Mouse (Mus musculus): ENCODE data around the gene Ppp1r1a.

Ppp1r1a gene

DNA sequence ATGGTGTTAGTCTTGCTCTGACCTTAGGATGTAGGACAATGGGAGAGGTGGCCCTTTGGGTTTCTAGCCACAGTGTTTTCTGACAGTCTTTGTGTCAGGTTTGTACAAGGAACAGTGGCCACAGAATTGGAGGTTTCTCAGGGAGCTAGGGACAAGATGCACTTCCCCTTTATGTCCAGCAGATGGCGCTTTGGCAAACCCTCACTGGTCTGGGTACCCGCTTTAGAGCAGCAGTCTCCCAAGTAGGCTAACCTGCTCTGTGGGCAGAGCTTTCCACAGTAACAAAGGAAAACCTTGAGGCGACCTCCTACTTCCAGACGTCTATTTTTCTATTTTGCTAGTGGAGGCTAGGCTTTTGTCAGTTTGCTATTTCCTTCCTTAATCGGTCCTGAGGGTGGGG, 7.4 kb downstream of the Ppp1r1a start:
- DNase-seq (ENCODE audit: low read depth, low spot score): peak; percentile 57
- Histone ChIP-seq H3K36me3 (ENCODE audit: control insufficient read depth, insufficient read depth, low read length, poor library complexity, severe bottlenecking) (no peaks in the 10 kb centered on the region), H3K27me3 (ENCODE audit: control insufficient read depth, insufficient read depth, low read length, poor library complexity, severe bottlenecking) (no peaks in the 10 kb centered on the region)

DNA sequence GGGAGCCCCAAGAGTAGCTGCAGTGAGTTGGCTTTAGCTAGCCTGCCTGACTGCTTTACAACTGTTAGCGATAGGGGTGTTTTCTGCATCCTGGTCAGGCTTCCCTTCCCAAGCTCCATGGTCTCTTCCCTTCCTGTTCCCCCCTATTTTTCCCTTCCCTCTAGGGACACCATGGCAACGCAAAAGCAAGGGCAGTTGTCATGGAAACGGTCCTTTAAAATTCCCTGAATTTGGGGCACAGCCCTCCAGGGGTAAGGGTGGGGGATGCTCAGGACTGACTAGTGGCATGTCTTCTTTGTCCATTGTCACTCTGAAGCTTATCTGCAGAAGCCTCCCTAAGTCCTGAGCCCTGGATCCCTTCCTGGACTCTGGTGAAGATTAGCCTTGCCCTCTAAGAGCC, 14.6 kb downstream of the Ppp1r1a start:
- DNase-seq (ENCODE audit: low read depth, low spot score): no peak
- H3K27me3 ChIP-seq (ENCODE audit: control insufficient read depth, insufficient read depth, low read length, poor library complexity, severe bottlenecking): no peaks in the 10 kb centered on the region
- no peaks in the 10 kb centered on the region; the same call in none of the 2 replicates for H3K36me3 ChIP-seq (ENCODE audit: control insufficient read depth, insufficient read depth, low read length, poor library complexity, severe bottlenecking)

DNA sequence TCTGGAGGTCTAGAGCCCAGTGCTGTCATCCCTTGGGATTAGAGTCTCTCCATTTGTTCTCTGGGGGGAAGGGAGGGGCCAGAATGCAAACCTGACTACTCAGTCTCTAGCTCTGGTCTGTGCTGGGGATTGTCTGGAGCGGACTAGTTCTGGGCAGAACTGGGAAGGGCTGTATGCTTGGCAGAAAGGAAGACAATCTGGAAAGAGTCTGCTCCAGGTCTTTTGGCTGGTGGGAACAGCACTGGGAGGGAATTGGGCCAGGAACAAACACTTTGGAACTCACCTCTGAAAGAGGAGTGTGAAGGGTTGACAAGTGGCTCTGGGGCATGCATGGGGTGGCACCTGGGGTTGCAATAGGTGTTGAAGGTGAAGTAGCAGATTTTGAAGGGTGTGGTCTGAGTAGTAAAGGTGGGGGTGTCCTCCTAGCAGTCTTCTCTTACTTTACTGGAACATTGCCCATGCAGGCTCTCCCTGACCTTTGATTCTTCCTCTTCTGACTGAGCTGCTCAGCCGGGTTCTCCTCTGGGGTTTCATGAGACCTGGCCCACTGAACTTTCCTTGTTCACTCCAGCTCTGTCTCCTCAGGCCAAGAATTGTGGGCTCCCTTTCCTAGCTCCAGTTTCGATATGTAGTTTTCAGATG, 15.2 kb downstream of the Ppp1r1a start:
- H3K27me3 ChIP-seq (ENCODE audit: control insufficient read depth, insufficient read depth, low read length, poor library complexity, severe bottlenecking): no peaks in the 10 kb centered on the region
- DNase-seq (ENCODE audit: low read depth, low spot score): no peak
- H3K36me3 ChIP-seq (ENCODE audit: control insufficient read depth, insufficient read depth, low read length, poor library complexity, severe bottlenecking): no peaks in the 10 kb centered on the region; the same call in none of the 2 replicates

DNA sequence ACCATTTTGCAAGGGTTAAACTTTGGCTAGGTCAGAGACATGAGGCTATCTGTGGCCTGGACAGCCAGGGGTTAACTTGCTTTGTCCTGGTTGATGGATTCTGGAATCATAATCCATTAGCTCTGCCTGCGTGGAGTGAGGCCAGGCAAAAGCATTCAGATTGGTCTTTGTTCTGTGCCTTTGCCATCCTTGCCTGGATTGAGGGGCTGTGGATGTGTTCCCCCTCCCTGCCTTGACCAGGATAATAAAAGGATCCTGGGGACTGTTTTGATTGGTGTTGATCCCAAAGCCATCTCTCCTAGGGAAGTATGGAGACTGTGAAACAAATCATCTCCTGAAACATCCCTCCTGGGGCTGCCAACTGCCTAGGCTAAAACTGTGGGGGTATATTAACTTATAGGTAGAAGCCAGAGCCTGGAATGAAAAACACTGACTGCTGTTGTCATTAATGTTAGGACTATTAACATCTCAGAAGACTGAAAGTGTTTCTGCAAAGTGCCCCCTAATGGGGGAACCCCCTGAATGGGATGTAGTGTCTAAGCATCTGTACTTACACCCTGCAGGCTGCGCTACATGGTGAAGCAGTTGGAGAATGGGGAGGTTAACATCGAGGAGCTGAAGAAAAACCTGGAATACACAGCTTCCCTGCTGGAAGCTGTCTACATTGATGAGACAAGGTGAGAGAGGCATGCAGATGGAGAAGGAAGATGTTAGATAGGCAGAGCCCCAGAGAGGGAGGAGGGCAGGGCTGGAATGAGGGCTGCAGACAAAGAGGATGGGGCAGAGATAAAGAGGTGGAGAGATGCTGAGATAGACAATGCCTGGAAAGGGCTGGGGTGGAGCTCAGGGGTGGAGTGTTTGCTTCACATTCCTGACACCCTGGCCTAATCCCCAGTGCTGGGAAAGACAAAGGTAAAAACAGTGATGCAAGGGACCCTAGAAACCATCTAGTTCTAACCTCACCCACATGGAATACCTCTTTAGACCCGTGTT, 18.1 kb downstream of the Ppp1r1a start:
- Histone ChIP-seq H3K36me3 (ENCODE audit: control insufficient read depth, insufficient read depth, low read length, poor library complexity, severe bottlenecking) (no peaks in the 10 kb centered on the region; the same call in none of the 2 replicates), H3K27me3 (ENCODE audit: control insufficient read depth, insufficient read depth, low read length, poor library complexity, severe bottlenecking) (no peaks in the 10 kb centered on the region)
- DNase-seq (ENCODE audit: low read depth, low spot score): no peak

DNA sequence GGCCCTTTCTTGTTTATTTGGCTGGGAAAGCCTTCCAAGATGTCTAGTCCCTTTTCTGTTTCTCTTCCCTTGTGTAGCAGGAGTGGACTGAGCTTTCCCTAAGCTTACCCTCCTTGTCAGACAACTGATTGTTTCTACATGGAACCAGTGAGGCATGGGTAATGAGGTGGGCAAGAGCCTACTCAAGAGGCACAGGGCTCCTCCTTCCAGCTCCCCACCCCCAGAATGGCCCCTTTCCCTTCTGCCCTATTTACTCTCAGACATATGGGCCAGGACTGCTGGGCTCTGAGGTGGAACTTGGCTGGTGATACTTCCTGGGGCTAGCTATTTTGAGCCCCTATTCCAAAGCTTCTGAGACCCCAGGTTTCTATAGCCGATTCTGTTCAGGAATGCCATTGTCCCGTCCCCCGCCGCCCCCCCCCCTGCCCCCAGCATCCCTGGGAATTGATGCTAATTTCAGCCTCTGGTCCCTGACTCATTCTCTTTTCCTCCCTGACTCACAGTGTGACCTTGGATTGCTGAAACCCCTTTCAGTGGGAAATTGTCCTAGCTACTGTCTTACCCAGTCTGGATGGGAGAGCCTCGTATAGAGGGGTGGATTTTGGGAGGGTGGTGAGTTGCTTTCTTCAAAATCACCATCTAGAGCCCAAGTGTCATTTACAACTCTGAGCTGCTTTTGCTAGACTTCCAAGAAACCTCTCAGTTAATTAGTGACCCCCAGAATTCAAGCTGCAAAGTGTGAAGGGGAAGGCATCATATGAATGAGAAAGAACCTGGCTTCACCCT, 19.0 kb downstream of the Ppp1r1a start:
- DNase-seq (ENCODE audit: low read depth, low spot score): no peak
- no peaks in the 10 kb centered on the region for H3K27me3 ChIP-seq (ENCODE audit: control insufficient read depth, insufficient read depth, low read length, poor library complexity, severe bottlenecking)
- H3K36me3 ChIP-seq (ENCODE audit: control insufficient read depth, insufficient read depth, low read length, poor library complexity, severe bottlenecking): no peaks in the 10 kb centered on the region; the same call in 1 of the 2 replicates

DNA sequence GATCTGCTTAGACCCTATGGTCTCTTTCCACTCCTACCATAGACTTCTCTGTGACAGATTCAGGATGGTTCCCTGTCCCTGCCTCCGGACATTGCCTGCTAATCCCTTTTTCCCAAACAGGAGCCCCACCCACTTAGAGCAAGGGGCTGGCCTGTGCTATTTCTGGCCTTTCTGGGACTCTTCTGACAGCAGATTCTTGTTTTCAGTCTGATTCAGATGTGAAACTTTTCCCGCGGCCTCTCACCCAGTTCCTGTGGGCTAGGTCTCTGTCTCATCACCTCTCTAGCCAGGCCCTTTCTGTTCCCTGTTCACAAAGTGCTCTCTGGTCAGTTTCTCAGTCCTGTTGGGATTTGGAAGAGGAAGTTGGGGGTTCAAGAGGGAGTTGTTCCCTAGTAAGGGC, 22.9 kb downstream of the Ppp1r1a start:
- H3K36me3 ChIP-seq (ENCODE audit: control insufficient read depth, insufficient read depth, low read length, poor library complexity, severe bottlenecking): no peaks in the 10 kb centered on the region; the same call in 1 of the 2 replicates
- no peaks in the 10 kb centered on the region for H3K27me3 ChIP-seq (ENCODE audit: control insufficient read depth, insufficient read depth, low read length, poor library complexity, severe bottlenecking)
- no peak for DNase-seq (ENCODE audit: low read depth, low spot score)

DNA sequence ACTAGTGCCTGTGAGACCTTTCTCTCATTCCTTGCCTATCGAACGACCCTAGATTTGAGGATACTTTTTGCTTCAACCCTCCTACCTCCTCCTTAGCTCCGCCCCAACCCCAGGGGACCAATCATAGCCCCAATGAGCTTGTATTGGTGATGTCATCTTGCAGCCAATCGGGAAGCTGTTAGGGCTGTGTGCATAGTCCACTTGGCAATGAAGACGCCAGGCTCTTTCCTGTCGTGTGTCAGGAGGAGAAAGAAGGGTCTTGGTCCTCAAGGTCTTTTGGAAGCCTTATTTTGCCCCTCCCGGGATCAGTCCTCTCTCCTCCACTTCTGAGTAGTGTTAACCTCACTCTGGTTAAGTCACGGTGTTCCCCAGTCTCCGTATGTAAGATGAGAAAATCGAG, 23.7 kb downstream of the Ppp1r1a start:
- no peaks in the 10 kb centered on the region for H3K27me3 ChIP-seq (ENCODE audit: control insufficient read depth, insufficient read depth, low read length, poor library complexity, severe bottlenecking)
- DNase-seq (ENCODE audit: low read depth, low spot score): peak; percentile 40
- H3K36me3 ChIP-seq (ENCODE audit: control insufficient read depth, insufficient read depth, low read length, poor library complexity, severe bottlenecking): no peaks in the 10 kb centered on the region

DNA sequence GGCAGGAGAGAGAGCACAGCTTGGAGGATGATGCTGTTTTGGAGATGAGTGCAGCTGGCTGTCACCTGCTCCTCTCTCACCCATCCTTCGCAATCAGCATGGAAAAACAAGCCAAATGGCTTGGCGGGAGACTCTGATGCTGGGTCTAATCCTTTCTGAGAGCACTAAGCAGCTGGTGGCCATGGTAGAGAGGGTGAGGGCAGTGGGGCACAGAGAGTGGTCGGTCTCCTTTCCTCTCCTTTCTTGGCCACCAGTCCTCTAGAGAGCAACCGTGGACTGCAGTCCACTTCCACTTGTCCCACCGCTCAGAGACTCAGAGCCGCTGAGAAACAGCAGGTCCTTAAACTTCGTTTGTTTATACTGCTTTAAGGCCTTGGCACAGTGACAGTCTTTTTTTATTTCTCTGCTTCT, 24.2 kb downstream of the Ppp1r1a start:
- no peaks in the 10 kb centered on the region for H3K36me3 ChIP-seq (ENCODE audit: control insufficient read depth, insufficient read depth, low read length, poor library complexity, severe bottlenecking)
- DNase-seq (ENCODE audit: low read depth, low spot score): no peak
- no peaks in the 10 kb centered on the region for H3K27me3 ChIP-seq (ENCODE audit: control insufficient read depth, insufficient read depth, low read length, poor library complexity, severe bottlenecking)

DNA sequence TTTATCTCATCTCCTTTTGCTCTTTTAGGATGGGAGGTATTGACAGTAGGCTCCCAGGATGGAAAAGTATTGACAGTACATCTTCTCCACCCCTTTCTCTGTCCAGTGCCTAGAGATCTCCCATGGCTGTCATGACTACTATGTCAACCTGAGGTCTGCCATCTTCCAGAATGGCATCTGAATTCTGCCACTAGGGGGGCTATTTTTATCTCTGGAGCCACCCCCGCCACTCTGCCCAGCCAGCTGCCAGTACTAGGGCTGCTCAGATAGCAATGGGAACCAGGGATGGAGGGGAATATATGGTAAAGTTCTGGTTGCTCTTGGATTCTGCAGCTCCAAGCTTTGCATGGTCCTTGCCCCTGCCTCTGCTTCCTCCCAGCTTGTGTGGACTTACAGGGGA, 26.2 kb downstream of the Ppp1r1a start:
- no peaks in the 10 kb centered on the region for H3K36me3 ChIP-seq (ENCODE audit: control insufficient read depth, insufficient read depth, low read length, poor library complexity, severe bottlenecking)
- no peak for DNase-seq (ENCODE audit: low read depth, low spot score)
- no peaks in the 10 kb centered on the region for H3K27me3 ChIP-seq (ENCODE audit: control insufficient read depth, insufficient read depth, low read length, poor library complexity, severe bottlenecking)

DNA sequence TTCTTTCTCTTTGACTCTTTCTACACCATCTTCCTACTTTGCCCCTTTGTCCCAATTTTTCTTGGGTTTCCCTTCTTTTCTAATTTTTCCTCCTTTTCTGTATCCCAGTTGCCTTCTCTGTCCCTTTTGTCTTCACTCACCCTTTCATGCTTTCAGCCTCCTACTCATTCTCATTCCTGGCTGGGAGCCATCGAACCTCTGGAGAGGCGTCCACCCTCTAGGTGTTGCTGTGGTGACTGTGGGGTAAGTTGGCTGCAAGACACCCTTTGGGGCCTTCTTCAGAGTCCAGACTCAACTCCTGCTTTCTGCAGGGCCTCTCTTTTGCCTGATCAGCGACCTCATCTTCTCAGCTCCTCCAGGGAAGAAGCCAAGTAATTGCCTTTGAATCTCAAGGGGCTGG, 28.5 kb downstream of the Ppp1r1a start:
- Histone ChIP-seq H3K36me3 (ENCODE audit: control insufficient read depth, insufficient read depth, low read length, poor library complexity, severe bottlenecking) (no peaks in the 10 kb centered on the region), H3K27me3 (ENCODE audit: control insufficient read depth, insufficient read depth, low read length, poor library complexity, severe bottlenecking) (no peaks in the 10 kb centered on the region)
- DNase-seq (ENCODE audit: low read depth, low spot score): no peak

DNA sequence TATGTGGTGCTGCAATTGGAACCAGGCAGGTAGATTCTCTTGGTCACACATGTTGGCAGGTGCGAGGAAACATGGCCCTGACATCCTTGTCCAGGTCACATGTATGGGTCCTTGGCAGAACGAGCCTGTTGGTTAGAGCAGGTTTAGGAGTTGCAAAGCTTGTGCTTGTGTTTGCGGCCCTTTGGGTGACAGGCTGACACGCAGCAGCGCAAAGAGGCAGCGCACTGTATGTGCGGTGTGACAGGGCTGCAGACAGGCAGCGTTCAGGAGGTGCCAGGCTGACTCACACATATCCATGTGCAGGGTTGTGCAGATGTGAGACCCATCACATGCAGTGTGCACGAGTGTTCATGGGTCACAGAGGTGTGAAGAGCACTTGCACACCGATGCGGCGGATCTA, 34.1 kb downstream of the Ppp1r1a start:
- no peaks in the 10 kb centered on the region; the same call in 1 of the 2 replicates for H3K36me3 ChIP-seq (ENCODE audit: control insufficient read depth, insufficient read depth, low read length, poor library complexity, severe bottlenecking)
- H3K27me3 ChIP-seq (ENCODE audit: control insufficient read depth, insufficient read depth, low read length, poor library complexity, severe bottlenecking): no peaks in the 10 kb centered on the region
- DNase-seq (ENCODE audit: low read depth, low spot score): no peak

DNA sequence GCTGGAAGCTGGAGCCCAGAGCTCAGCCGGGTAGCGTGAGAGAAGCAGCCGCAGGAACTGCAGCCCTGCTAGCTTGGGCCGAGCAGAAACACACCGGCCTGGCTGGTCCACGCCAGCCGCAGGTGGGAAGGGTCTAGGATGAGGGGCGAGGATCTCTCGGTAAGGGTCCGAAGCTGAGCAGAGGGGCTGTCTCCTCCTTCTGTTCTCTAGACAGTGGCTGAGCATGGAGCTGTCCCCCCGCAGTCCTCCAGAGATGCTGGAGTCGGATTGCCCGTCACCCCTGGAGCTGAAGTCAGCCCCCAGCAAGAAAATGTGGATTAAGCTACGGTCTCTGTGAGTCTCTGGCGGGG, 34.6 kb downstream of the Ppp1r1a start:
- DNase-seq (ENCODE audit: low read depth, low spot score): no peak
- H3K36me3 ChIP-seq (ENCODE audit: control insufficient read depth, insufficient read depth, low read length, poor library complexity, severe bottlenecking): no peaks in the 10 kb centered on the region; the same call in 1 of the 2 replicates
- no peaks in the 10 kb centered on the region for H3K27me3 ChIP-seq (ENCODE audit: control insufficient read depth, insufficient read depth, low read length, poor library complexity, severe bottlenecking)

DNA sequence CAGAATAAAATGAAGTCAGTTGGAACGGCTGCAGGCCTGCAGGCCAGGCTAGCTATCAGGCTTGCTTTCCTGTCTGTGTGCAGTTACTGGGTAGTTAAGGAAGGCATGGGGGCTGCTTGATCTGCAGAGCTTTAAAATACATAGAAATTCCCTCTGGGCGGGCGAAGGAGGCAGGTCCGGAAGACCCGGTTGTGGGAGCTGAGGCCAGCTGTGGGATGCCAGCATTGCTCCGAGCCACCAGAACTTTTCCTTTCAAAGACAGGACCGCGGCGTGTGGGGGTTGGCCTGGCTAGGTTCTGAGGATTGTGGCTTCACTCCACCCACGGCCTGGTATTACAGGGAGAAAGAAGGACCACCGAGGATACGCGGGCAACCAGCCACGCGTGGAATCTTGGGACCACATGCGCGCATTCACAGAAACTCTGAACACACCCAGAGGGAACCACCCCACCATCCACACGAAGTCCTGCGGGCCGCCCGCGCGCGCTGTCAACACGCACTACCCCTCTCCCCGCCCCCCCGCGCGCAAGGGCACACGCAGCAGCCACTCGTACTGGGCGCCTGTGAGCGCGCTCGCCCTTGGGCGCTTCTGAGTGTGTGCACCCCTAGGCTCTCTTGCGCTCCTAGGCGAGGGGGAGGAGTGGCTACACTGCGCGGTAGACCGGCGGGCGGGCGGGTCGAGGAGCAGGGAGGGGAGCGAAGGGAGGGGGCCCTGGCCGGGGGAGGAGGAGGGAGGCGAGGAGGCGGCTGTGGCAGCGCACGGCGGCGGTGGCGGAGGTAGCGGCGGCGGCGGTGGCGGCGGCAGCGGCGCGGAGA, 35.2 kb downstream of the Ppp1r1a start, which contains the start of gene Pde1b:
Gene Pde1b (plus strand): TSS at position 600 of the 816 bp plus-strand sequence.
- no peaks in the 10 kb centered on the region; the same call in 1 of the 2 replicates for H3K36me3 ChIP-seq (ENCODE audit: control insufficient read depth, insufficient read depth, low read length, poor library complexity, severe bottlenecking)
- H3K27me3 ChIP-seq (ENCODE audit: control insufficient read depth, insufficient read depth, low read length, poor library complexity, severe bottlenecking): no peaks in the 10 kb centered on the region
- DNase-seq (ENCODE audit: low read depth, low spot score): peak; percentile 62

DNA sequence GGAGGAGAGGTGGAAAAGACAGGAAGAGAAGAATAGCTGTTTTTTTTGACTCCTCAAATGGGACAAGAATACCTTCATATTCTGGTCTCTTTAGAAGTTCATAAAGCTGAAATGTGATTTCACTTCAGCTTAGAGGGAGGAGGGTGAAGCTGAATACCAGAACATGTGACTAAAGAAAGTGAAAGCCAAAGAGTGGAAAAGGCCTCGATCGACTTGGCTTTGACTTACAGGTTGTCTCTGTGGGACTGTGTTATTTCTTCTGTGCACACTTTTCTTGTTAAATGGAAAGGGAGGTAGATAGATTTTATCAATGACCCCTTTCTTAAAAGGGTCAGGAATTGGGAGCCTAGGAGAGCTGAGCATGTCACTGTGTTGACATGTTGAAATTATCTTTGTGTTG, 36.6 kb downstream of the Ppp1r1a start:
- peak; percentile 21 for DNase-seq (ENCODE audit: low read depth, low spot score)

More for the DNA sequence above, 36.6 kb downstream of the Ppp1r1a start:
- Histone ChIP-seq H3K27me3 (ENCODE audit: control insufficient read depth, insufficient read depth, low read length, poor library complexity, severe bottlenecking) (no peaks in the 10 kb centered on the region), H3K36me3 (ENCODE audit: control insufficient read depth, insufficient read depth, low read length, poor library complexity, severe bottlenecking) (peaks cover 8% of the 10 kb centered on the region; the same call in 1 of the 2 replicates)

Data from splenic B cell, adult 2 months (primary cell).